Mouse (Mus musculus): ENCODE measurements around the gene Ippk.

The Ippk gene

GRCm38 (mm10) chr13:49420754-49421605, at the start of gene Ippk:
Ippk (plus strand) TSS chr13:49421249.
- peak; percentile 100 for DNase-seq (ENCODE audit: extremely low read depth, insufficient read length, low spot score)

- no peak for DNase-seq (ENCODE audit: extremely low read depth, insufficient read length, low spot score)
Measured at GRCm38 (mm10) chr13:49371428-49371899, 49.6 kb upstream of the Ippk start.

- DNase-seq (ENCODE audit: extremely low read depth, insufficient read length, low spot score), result no peak
Measured at GRCm38 (mm10) chr13:49372370-49373060, 48.5 kb upstream of the Ippk start.

DNA sequence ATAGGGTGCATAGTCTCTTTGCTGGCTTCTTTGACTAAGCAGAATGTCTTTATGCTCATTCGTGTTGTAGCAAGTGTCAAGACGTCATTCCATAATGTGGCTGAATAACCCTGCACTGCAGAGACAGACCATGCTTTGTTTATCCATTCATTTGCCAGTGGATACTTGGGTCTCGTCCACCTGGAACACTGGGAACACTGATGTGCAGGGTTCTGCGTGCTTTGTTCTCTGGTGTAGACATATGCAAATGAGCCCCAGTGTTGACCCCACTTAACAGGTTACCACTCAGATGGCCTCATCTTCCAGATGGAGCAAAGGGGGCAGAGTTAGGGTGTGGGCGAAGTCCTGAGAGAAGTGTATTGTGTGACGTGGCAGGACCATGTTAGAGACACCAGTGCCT, 46.7 kb upstream of the Ippk start:
- DNase-seq (ENCODE audit: extremely low read depth, insufficient read length, low spot score), result no peak

- DNase-seq (ENCODE audit: extremely low read depth, insufficient read length, low spot score), result no peak
Measured at GRCm38 (mm10) chr13:49374730-49375129, 46.3 kb upstream of the Ippk start.

- DNase-seq (ENCODE audit: extremely low read depth, insufficient read length, low spot score), result no peak
Measured at GRCm38 (mm10) chr13:49377608-49378007, 43.4 kb upstream of the Ippk start.

DNA sequence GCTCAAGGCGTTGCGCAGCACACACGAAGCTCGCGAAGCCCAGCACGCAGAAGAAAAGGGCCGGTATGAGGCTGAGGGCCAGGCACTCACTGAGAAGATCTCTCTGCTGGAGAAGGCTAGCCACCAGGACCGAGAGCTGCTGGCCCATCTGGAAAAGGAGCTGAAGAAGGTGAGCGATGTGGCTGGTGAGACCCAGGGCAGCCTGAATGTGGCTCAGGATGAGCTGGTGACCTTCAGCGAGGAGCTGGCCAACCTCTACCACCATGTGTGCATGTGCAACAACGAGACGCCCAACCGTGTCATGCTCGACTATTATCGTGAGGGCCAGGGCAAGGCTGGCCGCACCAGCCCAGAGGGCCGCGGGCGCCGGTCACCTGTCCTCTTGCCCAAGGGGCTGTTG, 41.7 kb upstream of the Ippk start:
- no peak for DNase-seq (ENCODE audit: extremely low read depth, insufficient read length, low spot score)

GRCm38 (mm10) chr13:49381230-49381629, 39.8 kb upstream of the Ippk start:
- DNase-seq (ENCODE audit: extremely low read depth, insufficient read length, low spot score), result peak; percentile 61

- no peak for DNase-seq (ENCODE audit: extremely low read depth, insufficient read length, low spot score)
Measured at GRCm38 (mm10) chr13:49382997-49383396, 38.1 kb upstream of the Ippk start.

DNA sequence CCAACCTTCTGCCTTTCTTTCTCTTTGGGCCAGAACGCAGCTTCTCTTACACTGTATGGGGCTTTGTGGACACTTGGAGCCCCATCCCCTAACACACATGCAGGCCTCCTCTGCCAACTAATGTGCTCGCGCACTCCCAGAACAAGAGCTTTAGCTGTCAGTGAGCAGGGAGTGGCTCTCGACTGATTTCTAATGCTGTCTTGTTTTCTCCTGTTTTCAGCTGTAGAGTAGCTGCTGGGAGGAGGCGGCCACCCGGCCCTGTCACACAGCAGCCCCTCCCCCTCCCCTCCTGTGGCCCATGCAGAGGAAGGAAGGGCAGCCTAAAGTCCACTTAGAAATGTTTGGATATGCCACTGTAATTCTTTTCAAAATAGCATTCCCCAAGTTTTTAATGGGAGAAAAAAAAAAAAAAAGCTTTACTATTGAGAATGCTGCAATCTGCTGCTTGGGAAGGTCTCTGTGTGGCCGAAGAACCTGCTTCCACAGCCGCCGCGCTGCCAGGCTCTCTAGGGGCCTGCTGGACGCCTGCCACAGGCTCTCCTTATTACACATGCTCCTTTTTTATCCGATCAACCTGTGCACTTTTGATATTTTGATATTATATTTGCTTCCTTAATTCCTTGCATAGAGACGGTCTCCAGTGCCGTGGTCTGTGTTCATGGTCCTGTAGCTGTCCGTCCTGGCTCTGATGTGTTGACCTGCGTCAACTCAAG, 36.1 kb upstream of the Ippk start:
- DNase-seq (ENCODE audit: extremely low read depth, insufficient read length, low spot score), result no peak

DNA sequence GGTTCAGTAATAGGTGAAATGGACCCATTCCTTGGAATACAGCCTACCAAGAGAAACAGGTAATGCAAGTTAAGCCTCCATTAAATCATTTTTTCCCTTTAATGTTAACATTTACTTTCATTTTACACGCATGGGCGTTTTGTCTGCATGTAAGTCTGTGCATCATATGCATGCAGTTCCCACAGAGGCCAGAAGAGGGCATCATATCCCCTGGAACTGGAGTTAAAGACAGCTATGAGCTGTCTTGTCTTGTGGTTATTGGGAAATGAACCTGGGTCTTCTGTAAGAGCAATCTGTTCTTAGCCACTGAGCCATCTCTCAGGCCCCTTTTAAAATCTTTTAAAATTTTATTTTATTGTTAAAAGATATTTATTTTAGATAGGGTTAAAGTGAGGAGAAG, 29.7 kb upstream of the Ippk start:
- DNase-seq (ENCODE audit: extremely low read depth, insufficient read length, low spot score), result no peak

DNA sequence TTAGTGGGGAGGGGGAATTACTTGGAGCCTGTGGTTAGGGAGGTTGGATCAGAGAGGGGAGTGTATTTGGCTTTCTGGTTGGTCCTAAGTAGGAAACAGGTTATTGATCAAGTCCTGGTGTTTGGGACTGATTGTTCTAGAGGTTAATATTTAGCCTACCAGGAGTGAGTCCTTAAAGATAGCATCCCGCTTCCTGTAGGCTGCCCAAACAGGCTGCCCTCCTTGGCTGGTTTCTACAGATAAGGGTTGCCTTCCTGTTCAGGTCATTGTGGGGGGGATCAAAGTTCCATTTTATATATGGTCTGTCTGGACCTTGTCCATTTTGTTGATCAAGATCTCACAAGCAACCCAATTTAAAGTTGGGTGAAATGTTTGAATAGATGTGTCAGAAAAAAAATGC, 27.5 kb upstream of the Ippk start:
- DNase-seq (ENCODE audit: extremely low read depth, insufficient read length, low spot score), result no peak

- no peak for DNase-seq (ENCODE audit: extremely low read depth, insufficient read length, low spot score)
Measured at GRCm38 (mm10) chr13:49394886-49395447, 26.1 kb upstream of the Ippk start.

DNA sequence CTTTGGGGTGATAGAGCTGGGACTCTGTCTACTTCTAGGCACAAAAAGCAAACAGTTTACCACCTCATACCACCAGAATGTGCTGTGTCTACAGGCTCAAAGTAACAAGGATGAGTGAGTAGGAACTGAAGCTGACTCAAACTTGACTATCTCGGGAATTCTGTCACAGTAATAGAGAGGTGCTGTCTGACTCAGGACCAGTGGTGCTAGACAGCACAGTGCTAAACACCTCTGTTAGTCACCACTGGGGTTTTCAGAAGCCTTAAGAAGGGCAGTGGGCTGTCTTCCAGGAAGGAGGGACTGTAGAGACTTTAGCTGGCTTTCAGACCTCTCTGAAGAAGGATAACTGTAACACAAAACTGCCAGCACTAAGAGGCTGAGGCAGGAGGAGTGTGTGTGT, 24.3 kb upstream of the Ippk start:
- no peak for DNase-seq (ENCODE audit: extremely low read depth, insufficient read length, low spot score)

GRCm38 (mm10) chr13:49398191-49398590, 22.9 kb upstream of the Ippk start:
- DNase-seq (ENCODE audit: extremely low read depth, insufficient read length, low spot score), result no peak

DNA sequence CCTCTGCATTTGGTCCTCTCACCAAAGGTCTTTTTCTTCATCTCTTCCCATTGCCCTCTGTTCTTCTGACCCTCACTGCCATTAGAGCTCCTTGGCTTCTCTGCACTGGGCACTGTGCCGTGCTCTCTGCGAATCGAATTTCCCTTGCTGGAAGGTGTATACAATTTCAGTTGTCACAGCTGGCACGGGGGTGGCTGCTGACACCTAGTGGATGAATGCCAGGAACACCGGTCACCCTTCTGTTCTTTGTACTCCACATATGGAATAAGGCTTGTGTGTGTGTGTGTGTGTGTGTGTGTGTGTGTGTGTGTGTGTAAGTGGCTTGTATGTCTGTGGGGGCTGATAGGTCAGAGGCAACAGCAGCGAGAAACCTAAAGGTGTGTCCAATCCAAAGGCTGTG, 20.9 kb upstream of the Ippk start:
- DNase-seq (ENCODE audit: extremely low read depth, insufficient read length, low spot score), result no peak

GRCm38 (mm10) chr13:49402628-49403027, 18.4 kb upstream of the Ippk start:
- DNase-seq (ENCODE audit: extremely low read depth, insufficient read length, low spot score), result no peak

GRCm38 (mm10) chr13:49407795-49408194, 13.3 kb upstream of the Ippk start:
- DNase-seq (ENCODE audit: extremely low read depth, insufficient read length, low spot score), result no peak

DNA sequence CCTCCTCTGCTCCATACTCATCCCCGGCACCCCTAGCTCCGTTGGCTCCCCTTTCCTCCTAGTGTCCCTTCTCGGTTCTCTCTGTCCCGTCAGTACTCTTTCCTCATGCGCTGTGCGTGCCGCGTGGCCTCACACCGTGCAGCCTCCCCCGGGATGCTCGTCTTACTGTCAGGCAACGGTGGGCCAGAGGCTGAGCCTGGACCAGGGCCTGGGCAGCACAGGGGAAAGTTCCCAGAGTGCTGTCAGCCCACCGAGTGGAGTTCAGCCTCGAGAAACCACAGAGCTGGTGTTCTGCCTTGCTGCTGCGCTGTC, 513 bp downstream of the Ippk start:
- no peak for DNase-seq (ENCODE audit: extremely low read depth, insufficient read length, low spot score)

GRCm38 (mm10) chr13:49421959-49422358, 910 bp downstream of the Ippk start:
- DNase-seq (ENCODE audit: extremely low read depth, insufficient read length, low spot score), result no peak

- DNase-seq (ENCODE audit: extremely low read depth, insufficient read length, low spot score), result no peak
Measured at GRCm38 (mm10) chr13:49426736-49427135, 5.7 kb downstream of the Ippk start.
